Mouse (Mus musculus) heart, postnatal 14 days (tissue): ENCODE data around the gene Lsm14b. TPM values are rescaled to one million over a fixed set of nuclear protein-coding genes. Genes with fewer than 3 reads are reported as not detected.

Experiments
- DNase-seq, 2 experiments: peaks; one replicate each; pipeline ENCODE4 v3.0.0; 2021 to 2022
- intact Hi-C: fragments of 180-260 bp; cut with DNase I; formaldehyde crosslinking; loops from one replicate; pipeline ENCODE4 v1.15.1; 2025
- long read RNA-seq, 2 experiments: library from polyadenylated mRNA; stranded (forward); transcript quantifications; one replicate each; pipeline ENCODE4 v2.0.0; 2021
- total RNA-seq, 2 experiments: library from RNA; stranded (reverse); gene quantifications; 2 replicates each; pipeline ENCODE4 v1.2.3; 2021

The Lsm14b gene
- total RNA-seq = 10 to 100 TPM; 57.3 to 61.8 TPM
- long read RNA-seq, experiment 1, partial matches to known transcripts = 0 of 3 reads
- long read RNA-seq, experiment 1, other reads (novel, unspliced or antisense) = 3 of 3 reads
- long read RNA-seq, experiment 2, partial matches to known transcripts = 0 of 2 reads
- long read RNA-seq, experiment 2, other reads (novel, unspliced or antisense) = 2 of 2 reads

- intact Hi-C loops = loop anchor here (1.0 kb wide), 1 partner anchor 47 kb away; no protein-coding TSS in a partner anchor
- peak; percentile 99 to 100 for DNase-seq
These were observed at the start of gene Lsm14b for GRCm38 (mm10) chr2:180024401-180025098. Lsm14b (plus strand) TSS chr2:180024987.

GRCm38 (mm10) chr2:179975851-179976250 lies 48.9 kb upstream of the Lsm14b start:
- intact Hi-C loops = loop anchor here (2.0 kb wide), 1 partner anchor 67 kb away; the partner anchor contains the start of genes Psma7 and Ss18l1
- DNase-seq = peak in 1 of 2 experiments; percentile 53

- intact Hi-C loops = loop anchor here (2.0 kb wide), 1 partner anchor 67 kb away; the partner anchor contains the start of genes Psma7 and Ss18l1
- DNase-seq = no peak
These were observed 48.5 kb upstream of the Lsm14b start for GRCm38 (mm10) chr2:179976295-179976627.

- peak; percentile 93 to 94 for DNase-seq
- intact Hi-C loops = loop anchor here (1.0 to 2.0 kb wide), 2 partner anchors 48 to 66 kb away; partner anchors contain the start of genes Lsm14b, Psma7 and Ss18l1
These were observed 48.0 kb upstream of the Lsm14b start, which contains the start of gene Taf4 for GRCm38 (mm10) chr2:179976628-179977343. Taf4 (minus strand) TSS chr2:179976646.

- intact Hi-C loops = loop anchor here (1.0 to 2.0 kb wide), 2 partner anchors 47 to 65 kb away; partner anchors contain the start of genes Lsm14b, Psma7 and Ss18l1
- no peak for DNase-seq
These were observed 47.3 kb upstream of the Lsm14b start for GRCm38 (mm10) chr2:179977344-179978025.

GRCm38 (mm10) chr2:179978250-179978649 lies 46.5 kb upstream of the Lsm14b start:
- intact Hi-C loops = no loop called here

GRCm38 (mm10) chr2:179979836-179980235 lies 45.0 kb upstream of the Lsm14b start:
- DNase-seq = peak in 1 of 2 experiments; percentile 52
- intact Hi-C loops = loop anchor here (2.0 kb wide), 1 partner anchor 63 kb away; no protein-coding TSS in a partner anchor

More at GRCm38 (mm10) chr2:179978250-179978649, 46.5 kb upstream of the Lsm14b start:
- no peak for DNase-seq

GRCm38 (mm10) chr2:179980616-179981015 lies 44.2 kb upstream of the Lsm14b start:
- intact Hi-C loops = loop anchor here (2.0 kb wide), 1 partner anchor 64 kb away; no protein-coding TSS in a partner anchor
- DNase-seq = no peak

- intact Hi-C loops = no loop called here
- DNase-seq = no peak
These were observed 42.1 kb upstream of the Lsm14b start for GRCm38 (mm10) chr2:179982715-179983114.

GRCm38 (mm10) chr2:179984830-179985229 lies 40.0 kb upstream of the Lsm14b start:
- no peak for DNase-seq
- intact Hi-C loops = no loop called here

- no peak for DNase-seq
- intact Hi-C loops = no loop called here
These were observed 39.1 kb upstream of the Lsm14b start for GRCm38 (mm10) chr2:179985695-179986094.

GRCm38 (mm10) chr2:179986437-179987022 lies 38.3 kb upstream of the Lsm14b start:
- intact Hi-C loops = no loop called here
- DNase-seq = no peak

- DNase-seq = no peak
- intact Hi-C loops = no loop called here
These were observed 35.7 kb upstream of the Lsm14b start for GRCm38 (mm10) chr2:179989098-179989497.

- intact Hi-C loops = no loop called here
- no peak for DNase-seq
These were observed 31.7 kb upstream of the Lsm14b start for GRCm38 (mm10) chr2:179993071-179993470.

- no peak for DNase-seq
- intact Hi-C loops = no loop called here
These were observed 26.4 kb upstream of the Lsm14b start for GRCm38 (mm10) chr2:179998431-179998830.

GRCm38 (mm10) chr2:180001635-180002034 lies 23.2 kb upstream of the Lsm14b start:
- intact Hi-C loops = no loop called here
- DNase-seq = no peak

GRCm38 (mm10) chr2:180005656-180006351 lies 19.0 kb upstream of the Lsm14b start:
- DNase-seq = no peak
- intact Hi-C loops = no loop called here

- DNase-seq = no peak
These were observed 18.3 kb upstream of the Lsm14b start for GRCm38 (mm10) chr2:180006352-180007017.

GRCm38 (mm10) chr2:180010686-180011085 lies 14.1 kb upstream of the Lsm14b start:
- intact Hi-C loops = no loop called here
- no peak for DNase-seq

More at GRCm38 (mm10) chr2:180006352-180007017, 18.3 kb upstream of the Lsm14b start:
- intact Hi-C loops = no loop called here
